Mouse (Mus musculus) adrenal gland, postnatal 36 days (tissue): ENCODE measurements around the gene Gak. TPM values are rescaled to one million over a fixed set of nuclear protein-coding genes. Genes with fewer than 3 reads are reported as not detected.

Experiments used
- total RNA-seq, 2 experiments: library from RNA; stranded (reverse); gene quantifications; 2 replicates each; pipeline ENCODE4 v1.2.3; 2021

Gene Gak
- total RNA-seq, 2 experiments from 2014 or later = 81.2 to 82.4 TPM

Other genes starting within 250 kb of the Gak start
- gene Pde6b, start 241.4 kb downstream of the Gak start, total RNA-seq = not detected
- gene Atp5k, start 195.3 kb downstream of the Gak start, total RNA-seq = 100 to 1,000 TPM; 374 to 446 TPM
- 1 to 10 TPM; 1.0 to 1.3 TPM for gene Mfsd7a, start 180.9 kb downstream of the Gak start, total RNA-seq
- gene Pcgf3, start 168.5 kb downstream of the Gak start, total RNA-seq = 10 to 100 TPM; 37.6 to 39.6 TPM
- 1 to 10 TPM; 1.9 to 2.1 TPM for gene Cplx1, start 79.7 kb downstream of the Gak start, total RNA-seq
- 10 to 100 TPM; 21.2 to 31.3 TPM for gene Tmem175, start within 50 bp of the Gak start, total RNA-seq
- 10 to 100 TPM; 14.0 to 16.0 TPM for gene Idua, start 30.6 kb upstream of the Gak start, total RNA-seq
- 10 to 100 TPM; 17.4 to 18.7 TPM for gene Dgkq, start 39.9 kb upstream of the Gak start, total RNA-seq
- gene Slc26a1, start 45.8 kb upstream of the Gak start, total RNA-seq = under 1 TPM in 1 of 2 experiments, not detected in 1; 0.30 TPM
- gene Fgfrl1, start 62.6 kb upstream of the Gak start, total RNA-seq = 10 to 100 TPM; 45.8 to 47.5 TPM
- not detected for gene Rnf212, start 145.2 kb upstream of the Gak start, total RNA-seq
- not detected for gene Tmed11, start 165.6 kb upstream of the Gak start, total RNA-seq
- gene Vmn2r8, start 179.1 kb upstream of the Gak start, total RNA-seq = not detected
- not detected for gene Vmn2r9, start 222.8 kb upstream of the Gak start, total RNA-seq